Mouse (Mus musculus): ENCODE data around the gene Pld2.

- TF ChIP-seq HCFC1 (IDR thresholded peaks at IDR 0.05; ENCODE audit: borderline replicate concordance, insufficient read depth, low read length) (no peak), ZNF384 (IDR thresholded peaks at IDR 0.05; ENCODE audit: low read depth, low read length) (no peak), ZC3H11A (IDR thresholded peaks at IDR 0.05; ENCODE audit: borderline replicate concordance, low read depth, low read length) (no peak), CHD2 (IDR thresholded peaks at IDR 0.05; ENCODE audit: low read depth, low read length) (no peak)
These were observed 40.5 kb downstream of the Pld2 start for GRCm38 (mm10) chr11:70580358-70580720.

Data from ES-E14 (cell line).